Mouse (Mus musculus): ENCODE measurements around the gene Rps27.

- TF ChIP-seq EP300 (IDR thresholded peaks at IDR 0.05; ENCODE audit: low read depth) (no peak), CTCF (IDR thresholded peaks at IDR 0.05; ENCODE audit: low read depth) (no peak)
These were observed 29.7 kb upstream of the Rps27 start, which contains the start of gene Creb3l4 for GRCm38 (mm10) chr3:90242984-90243775.
